Mouse (Mus musculus): Measurements from ENCODE around the gene Grik4. TPM values are rescaled to one million over a fixed set of nuclear protein-coding genes. Genes with fewer than 3 reads are reported as not detected.

Grik4 gene
- total RNA-seq, 1 experiment from 2014 or later, result not detected

DNA sequence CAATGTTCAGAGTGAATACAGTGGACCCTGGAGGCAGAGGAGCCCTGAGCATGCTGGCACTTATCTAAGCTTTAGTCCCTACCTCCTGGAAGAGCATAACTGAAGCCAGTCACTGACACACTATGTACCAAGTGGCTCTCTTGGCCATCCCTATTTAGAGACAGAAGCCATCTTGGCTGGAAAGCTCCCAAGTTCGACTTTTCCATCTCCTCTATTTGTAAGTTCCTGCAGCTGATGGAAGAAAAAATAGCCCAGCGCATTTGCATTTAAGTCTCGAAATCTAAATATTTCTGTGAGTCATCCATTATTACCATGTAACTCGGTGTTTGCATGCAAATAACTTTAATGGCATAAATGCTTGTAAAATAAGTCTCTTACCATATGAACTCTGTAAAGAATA, 378.4 kb downstream of the Grik4 start:
- no peak for ATAC-seq (replicated peaks; ENCODE audit: insufficient number of reproducible peaks, low FRiP score, low TSS enrichment, poor library complexity, severe bottlenecking)

DNA sequence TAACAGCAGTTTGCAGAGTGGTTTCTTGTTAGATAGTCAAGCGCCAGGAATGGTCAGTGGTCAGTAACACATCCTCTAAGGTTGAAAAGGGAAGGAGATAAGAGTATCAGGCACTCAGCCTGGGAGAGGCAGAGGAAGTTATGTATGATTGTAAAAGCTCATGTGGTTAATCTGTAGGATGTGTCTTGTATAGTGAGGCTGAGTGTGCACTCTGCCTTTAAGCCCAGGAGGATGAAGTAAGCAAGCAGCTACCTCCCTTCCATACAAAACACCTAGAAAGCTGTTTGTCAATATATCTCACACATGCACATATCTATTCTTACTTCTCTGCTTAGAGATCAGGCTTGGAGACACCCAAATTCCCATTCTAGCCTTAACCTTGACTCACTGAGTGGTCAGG, 389.1 kb downstream of the Grik4 start:
- no peak for ATAC-seq (replicated peaks; ENCODE audit: insufficient number of reproducible peaks, low FRiP score, low TSS enrichment, poor library complexity, severe bottlenecking)

DNA sequence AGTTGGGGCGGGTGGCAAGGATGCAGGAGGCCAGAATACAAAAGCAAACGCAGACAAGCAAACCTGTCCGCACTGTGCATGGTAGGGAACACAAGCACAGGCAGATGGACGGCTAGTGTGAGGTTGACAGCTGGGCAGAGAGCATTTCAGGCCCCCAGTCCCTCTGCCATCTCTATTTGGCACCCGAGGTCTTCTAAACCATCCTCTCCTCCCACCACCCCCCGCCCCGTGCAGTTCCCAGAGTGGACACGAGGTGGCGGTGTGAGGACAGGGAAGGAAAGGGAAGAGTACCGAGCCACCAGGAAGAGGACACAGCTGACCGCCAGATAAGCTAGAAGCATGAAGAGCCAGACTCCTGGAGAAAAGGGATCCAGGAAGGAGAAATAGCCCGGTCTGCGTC, 394.2 kb downstream of the Grik4 start:
- no peak for ATAC-seq (replicated peaks; ENCODE audit: insufficient number of reproducible peaks, low FRiP score, low TSS enrichment, poor library complexity, severe bottlenecking)

DNA sequence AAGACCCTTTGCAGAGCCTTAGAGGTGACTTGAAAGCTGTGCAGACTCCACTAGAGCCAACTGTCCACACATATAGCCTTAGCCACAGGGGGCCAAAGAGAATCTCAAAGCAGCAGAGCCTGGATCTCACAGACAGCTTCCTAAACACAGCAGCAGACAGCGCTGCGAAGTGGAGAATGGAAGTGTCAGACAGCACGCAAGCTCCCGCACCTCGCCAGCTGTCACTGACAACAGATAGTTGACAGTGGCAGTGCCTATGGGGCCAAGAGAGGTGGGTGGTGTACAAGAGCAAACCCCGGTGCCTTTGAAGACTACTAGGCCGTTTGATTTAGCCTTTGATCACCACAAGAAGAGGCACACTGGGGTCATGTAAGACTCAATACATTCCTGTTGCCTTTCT, 395.3 kb downstream of the Grik4 start:
- no peak for ATAC-seq (replicated peaks; ENCODE audit: insufficient number of reproducible peaks, low FRiP score, low TSS enrichment, poor library complexity, severe bottlenecking)

DNA sequence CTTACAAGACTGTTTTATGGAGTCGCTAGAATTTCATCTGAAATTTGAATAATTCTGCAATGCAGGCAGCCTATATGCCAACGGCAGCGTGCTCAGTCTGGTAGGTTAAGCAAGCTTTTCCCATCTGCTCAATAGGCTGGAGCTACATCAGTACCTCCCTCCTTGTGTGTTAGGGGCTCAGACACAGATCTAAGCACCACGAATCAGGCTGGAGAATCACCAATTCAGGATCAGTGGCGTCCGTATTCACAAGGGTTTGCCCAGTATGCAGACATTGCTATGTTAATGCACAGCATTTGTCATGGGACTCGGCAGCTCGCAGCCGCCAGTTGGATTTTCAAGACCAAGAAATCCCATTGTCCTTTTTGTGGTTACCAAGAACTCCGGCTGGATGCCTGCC, 399.8 kb downstream of the Grik4 start:
- ATAC-seq (replicated peaks; ENCODE audit: insufficient number of reproducible peaks, low FRiP score, low TSS enrichment, poor library complexity, severe bottlenecking), result no peak

DNA sequence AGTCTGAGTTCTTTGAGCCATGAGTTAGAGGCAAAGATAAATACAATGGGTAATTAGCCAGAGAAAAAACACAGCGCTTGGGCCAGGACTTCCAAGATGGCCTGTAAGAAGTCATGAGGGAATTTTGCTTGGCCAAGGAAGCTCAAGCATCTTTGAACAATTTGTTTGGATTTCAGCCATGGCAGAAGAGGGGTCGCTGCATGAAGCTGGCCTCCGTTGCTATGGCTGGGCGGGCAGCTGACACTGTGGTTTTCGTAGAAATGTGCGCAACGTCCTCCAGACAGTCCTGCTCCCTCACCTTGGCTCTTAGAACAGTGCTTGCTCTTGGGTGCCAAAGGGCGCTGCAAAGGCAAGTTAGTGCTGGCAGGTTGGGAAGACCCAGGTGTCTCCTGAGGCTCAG, 410.8 kb downstream of the Grik4 start:
- ATAC-seq (replicated peaks; ENCODE audit: insufficient number of reproducible peaks, low FRiP score, low TSS enrichment, poor library complexity, severe bottlenecking), result no peak

DNA sequence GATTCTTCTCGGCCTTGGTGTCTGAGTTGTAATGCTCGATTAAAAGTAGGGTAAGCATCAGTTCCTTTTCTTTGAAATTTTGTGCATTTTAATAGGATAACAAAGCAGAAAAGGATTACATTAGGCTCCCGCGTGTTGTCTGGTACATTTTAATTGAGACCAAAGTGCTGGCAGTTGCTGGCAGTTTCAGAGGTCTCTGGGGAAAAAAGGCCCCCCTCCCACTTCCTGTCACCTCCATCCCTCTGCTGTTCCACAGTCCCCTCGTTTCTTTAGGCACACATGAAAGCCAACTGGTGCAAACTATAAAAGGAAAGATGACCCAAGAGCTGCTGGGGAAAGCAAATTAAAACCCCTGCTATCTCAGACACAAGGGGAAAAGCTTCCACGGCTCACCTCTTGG, 411.3 kb downstream of the Grik4 start:
- no peak for ATAC-seq (replicated peaks; ENCODE audit: insufficient number of reproducible peaks, low FRiP score, low TSS enrichment, poor library complexity, severe bottlenecking)

DNA sequence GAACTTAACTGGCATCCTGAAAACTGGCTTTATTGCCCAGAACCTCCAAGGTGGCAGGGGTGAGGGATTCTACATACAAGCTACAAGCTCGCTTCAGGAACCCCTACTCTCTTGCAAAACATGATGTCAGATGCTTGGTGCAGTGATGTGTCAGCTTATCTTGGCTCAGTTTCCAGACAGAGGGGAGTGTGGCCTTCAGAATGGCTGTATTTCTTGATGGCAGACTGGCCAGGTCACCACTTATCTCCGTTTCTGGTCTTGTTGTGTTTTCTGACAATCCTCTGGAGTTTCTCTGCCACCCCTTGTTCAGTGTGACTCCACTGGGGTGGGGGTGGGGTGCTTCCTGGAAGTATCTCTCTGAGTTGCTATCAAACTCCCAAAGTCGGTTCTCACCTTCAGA, 412.3 kb downstream of the Grik4 start:
- no peak for ATAC-seq (replicated peaks; ENCODE audit: insufficient number of reproducible peaks, low FRiP score, low TSS enrichment, poor library complexity, severe bottlenecking)

DNA sequence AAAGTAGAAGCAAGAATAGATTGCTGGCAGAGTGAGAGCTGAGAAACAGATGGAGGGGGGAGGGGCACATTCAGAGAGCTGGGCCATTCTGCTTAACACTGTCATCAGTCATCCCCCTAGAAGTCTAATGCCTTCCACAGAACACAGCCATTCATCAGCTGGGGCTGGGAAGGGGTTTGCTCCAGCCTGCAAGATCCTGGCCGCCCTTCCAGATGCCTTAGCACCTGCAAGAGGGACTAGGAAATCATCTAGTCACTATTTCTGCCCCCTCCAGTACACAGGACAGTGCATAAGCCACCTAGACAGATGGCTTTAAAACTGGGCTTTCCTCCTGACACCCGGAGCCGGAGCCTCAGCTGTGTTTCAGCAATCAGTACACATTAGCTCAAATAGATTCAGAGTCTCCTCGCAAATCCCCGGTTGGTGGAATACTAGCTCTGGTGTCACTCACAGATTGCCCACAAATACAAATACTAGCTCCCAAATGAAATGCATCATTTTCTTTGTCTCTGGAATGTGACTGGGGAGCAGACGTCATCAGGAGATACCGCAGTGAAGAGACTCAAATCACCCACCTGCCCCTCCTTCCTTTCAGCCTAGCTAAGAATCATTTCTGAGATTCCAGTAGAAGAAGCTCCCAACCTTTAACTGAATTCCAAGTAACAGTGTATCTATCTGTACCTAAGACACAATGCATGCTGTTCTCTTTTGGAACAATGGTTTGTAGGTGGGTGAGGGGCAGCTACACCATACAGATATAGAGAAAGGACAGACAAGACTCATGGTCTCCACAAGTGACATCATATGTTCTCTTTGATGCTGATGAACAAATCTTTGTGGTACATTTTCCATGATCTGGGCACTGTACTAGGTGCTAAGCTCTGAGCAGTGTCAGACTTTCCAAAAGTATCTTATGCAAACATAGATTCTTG, 413.8 kb downstream of the Grik4 start:
- ATAC-seq (replicated peaks; ENCODE audit: insufficient number of reproducible peaks, low FRiP score, low TSS enrichment, poor library complexity, severe bottlenecking), result no peak

DNA sequence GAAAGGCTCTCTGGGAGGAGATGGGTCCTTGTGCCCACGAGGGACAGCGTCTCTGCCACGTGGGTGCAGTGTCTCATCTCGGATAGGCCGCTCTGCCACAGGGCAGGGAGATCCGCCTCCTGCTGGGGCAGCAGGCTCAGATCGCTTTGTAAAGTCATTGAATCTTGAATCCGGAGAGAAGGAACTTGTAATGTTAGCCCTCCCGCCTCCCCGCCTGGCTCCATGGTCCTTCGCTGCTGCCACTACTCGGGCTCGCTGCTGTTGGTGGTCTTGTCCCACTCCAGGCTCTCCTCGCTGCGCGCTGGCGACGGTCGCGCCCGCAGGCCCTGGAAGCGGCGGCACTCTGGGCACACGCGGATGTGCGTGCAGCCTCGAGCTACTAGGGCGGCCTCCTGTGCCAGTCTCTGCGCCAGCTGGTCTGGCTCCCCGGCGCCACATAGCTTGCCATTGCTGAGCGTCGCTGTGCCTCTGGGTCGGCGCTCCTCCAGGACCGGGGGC, 423.7 kb downstream of the Grik4 start:
- ATAC-seq (replicated peaks; ENCODE audit: insufficient number of reproducible peaks, low FRiP score, low TSS enrichment, poor library complexity, severe bottlenecking), result no peak

DNA sequence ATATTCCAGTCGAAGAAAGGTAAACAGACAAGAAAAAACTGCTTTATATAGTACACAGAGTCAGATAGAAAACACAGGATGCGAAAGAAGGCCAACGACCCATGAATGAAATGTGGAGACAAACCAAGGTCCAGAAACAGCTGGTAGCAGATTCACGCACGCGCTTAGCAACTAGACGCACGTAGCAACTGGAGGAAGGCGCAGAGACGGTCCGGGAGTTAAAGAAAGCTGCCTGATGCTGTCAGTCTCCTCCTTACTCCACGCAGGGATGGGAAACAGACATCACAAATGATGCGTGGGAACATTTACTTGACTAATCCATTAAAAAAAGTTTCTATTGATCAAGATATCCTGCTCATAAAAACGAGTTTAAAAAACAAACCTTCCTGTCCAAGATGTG, 426.1 kb downstream of the Grik4 start:
- no peak for ATAC-seq (replicated peaks; ENCODE audit: insufficient number of reproducible peaks, low FRiP score, low TSS enrichment, poor library complexity, severe bottlenecking)

DNA sequence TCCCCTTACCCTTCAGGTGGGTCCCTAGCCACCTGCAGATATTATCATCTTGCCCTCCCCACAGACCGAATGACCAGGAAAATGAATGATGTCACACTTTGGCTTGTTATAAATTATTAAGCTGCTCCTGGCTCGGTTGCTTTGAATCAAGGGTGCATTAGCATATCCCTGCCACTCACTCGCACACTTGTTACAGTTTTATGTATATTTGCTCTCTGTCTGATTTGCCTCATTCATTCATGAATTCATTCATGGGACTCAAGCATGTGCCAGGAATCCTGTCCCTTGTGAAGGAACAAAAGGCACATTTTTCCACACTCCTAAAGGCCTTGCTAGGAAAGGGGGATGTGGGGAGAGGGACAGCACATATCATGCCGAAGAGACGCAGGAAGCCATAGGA, 431.1 kb downstream of the Grik4 start:
- no peak for ATAC-seq (replicated peaks; ENCODE audit: insufficient number of reproducible peaks, low FRiP score, low TSS enrichment, poor library complexity, severe bottlenecking)

DNA sequence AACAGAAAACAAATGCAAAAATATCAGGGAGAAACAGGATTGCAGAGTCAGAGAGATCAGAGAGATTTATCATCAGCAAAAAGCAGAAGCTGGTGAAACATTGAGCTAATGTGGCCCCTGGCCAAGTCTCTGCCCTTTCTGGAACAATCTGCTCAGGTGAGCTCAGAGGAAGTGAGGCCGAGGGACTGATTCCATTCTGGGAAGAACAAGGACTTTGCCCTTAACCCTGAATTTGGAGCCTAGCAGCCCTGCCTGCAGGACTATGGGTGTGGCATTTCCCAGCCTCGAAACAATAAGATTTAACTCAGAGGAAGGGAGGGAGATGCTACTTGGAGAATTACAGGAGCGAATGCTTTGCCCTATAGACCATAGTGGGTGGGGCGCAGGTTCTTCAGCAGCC, 432.0 kb downstream of the Grik4 start:
- ATAC-seq (replicated peaks; ENCODE audit: insufficient number of reproducible peaks, low FRiP score, low TSS enrichment, poor library complexity, severe bottlenecking), result no peak

DNA sequence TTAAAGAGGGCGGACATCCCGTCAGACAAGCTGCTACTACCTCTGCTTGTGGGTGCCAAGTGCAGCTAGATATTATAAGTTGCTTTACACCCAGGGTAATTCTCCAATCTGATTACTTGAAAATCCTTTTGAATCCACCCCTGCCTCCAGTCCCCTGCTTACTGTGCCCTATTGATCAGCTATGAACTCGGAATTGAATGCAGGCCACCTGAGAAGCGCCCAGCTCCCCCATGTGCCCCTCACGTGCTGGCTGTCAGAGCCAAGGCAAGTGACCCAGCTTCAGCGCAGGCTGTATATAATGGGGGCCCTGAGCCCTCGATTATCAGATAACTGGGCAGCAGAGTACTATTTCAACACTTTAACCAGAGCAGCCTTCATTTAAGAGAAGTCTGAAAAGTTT, 436.1 kb downstream of the Grik4 start:
- no peak for ATAC-seq (replicated peaks; ENCODE audit: insufficient number of reproducible peaks, low FRiP score, low TSS enrichment, poor library complexity, severe bottlenecking)

DNA sequence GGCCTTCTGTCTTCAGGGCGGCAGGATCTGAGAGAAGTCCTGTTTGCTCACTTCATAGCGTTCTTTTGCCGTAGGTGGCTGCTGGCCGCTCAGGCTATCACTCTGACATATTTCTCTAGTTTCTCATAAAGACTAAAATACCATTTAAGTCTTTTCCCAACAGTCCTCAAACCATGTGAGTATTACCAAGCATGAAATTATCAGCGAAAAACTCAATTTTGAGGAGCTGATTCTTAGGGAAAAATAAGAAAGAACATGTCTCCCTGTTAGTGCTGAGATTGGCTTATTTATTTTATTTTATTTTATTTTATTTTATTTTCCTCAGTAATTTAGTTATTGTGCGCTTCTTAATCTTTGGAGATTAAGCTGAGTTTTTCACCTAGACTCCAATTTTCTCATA, 436.6 kb downstream of the Grik4 start, which contains the start of gene Tbcel:
Gene Tbcel, minus strand, starts transcription at position 101 of the 400 bp plus-strand sequence.
- ATAC-seq (replicated peaks; ENCODE audit: insufficient number of reproducible peaks, low FRiP score, low TSS enrichment, poor library complexity, severe bottlenecking), result no peak

DNA sequence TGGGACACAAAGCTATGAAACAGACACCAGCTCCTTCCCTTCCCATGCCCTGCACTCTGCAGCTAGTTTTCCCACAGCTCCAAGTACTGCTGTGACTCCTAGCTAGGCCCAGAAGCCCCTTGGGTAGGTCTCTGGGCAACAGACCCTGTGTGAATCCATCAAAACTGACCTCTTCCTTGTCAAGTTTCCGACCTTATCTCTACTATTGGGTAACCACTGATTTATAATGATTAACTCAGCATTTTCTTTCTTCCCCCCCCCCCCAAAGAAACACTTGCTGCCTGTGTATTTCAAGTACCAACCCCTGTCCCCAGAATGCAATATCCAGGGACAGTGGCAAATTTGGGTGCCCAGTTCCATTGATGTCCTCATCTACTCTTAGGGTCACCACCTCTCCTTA, 437.3 kb downstream of the Grik4 start:
- no peak for ATAC-seq (replicated peaks; ENCODE audit: insufficient number of reproducible peaks, low FRiP score, low TSS enrichment, poor library complexity, severe bottlenecking)

DNA sequence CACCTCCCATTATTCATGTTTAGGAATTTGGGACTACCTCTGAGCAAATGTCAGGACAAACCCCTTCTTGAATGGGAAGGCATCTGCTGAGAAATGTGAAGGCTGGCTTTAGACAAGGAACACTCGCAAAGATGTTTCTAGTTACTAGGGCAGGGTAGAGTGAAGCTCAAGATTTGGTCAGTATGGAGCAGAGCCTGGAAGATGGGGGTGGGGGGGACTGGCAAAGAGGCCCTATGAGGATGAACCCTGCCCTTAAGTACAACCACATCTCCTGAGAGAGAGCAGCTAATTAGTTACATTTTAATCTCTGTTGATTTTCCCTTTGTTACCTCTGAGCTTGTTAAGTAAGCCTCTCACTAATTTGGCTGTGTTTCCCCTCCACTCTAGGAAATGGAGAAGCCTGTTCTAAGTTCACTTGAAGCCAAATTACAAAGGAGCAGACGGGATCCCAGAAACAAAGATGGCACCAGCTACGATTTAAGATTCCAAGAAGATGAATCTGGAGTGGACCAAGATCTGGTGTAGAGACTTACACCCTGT, 439.3 kb downstream of the Grik4 start:
- no peak for ATAC-seq (replicated peaks; ENCODE audit: insufficient number of reproducible peaks, low FRiP score, low TSS enrichment, poor library complexity, severe bottlenecking)

DNA sequence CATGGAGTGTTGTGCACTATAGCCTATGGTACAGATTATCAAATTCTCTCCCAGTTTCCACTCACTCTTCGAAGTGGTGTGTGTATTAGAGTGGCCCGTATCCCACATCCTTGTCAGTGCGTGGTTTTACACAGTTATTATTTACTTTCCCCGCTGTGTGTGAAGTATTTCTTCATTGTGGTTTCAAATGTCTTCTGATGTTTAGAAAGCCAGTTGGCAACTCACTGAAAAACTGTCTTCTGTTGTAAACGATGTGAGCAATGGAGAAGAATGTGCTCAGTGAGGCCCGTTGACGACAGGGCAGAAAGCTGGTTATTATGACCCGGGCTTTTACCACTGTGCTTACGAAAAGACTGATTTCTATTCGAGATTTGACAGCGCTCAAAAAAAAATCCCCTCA, 439.7 kb downstream of the Grik4 start:
- ATAC-seq (replicated peaks; ENCODE audit: insufficient number of reproducible peaks, low FRiP score, low TSS enrichment, poor library complexity, severe bottlenecking), result no peak

DNA sequence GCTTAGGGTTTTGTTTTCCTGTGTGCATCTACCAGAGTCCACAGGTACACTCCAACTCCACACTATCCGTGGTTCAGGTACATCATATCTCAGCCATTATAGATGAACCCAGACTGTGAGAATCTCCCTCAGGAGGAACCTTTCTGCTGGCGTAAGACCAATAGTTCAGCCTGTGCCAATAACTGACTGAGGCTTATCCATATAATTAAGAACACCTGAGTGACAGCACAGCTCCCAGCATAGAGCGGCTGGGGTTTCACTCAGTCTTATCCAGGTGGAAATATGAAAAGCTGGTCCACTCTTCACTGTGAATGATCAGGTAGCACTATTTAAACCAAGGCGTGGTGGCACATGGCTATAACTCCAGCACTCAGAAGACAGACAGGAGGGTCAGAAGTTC, 440.6 kb downstream of the Grik4 start:
- no peak for ATAC-seq (replicated peaks; ENCODE audit: insufficient number of reproducible peaks, low FRiP score, low TSS enrichment, poor library complexity, severe bottlenecking)

DNA sequence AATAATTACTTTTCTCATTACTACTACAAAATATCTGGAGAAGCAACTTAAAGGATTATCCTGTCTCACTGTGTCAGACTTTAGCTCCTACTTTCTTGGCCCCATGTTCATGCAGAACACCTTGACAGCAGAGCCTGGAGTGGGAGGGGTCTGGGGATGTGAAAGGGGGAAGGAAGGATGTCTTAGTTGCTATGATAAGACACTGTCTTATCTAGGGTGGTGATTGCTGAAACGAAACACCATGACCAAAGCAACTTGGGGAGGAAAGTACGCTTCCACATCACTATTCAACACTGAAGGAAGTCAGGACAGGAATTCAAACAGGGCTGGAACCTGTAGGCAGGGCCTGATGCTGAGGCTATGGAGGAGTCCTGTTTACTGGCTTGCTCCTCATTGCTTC, 448.0 kb downstream of the Grik4 start:
- no peak for ATAC-seq (replicated peaks; ENCODE audit: insufficient number of reproducible peaks, low FRiP score, low TSS enrichment, poor library complexity, severe bottlenecking)

All from monocyte, adult 5-6 weeks (primary cell).